Mouse (Mus musculus) gastrocnemius, adult 8-10 months (tissue): ENCODE measurements at regions not wholly inside any gene's neighbourhood (a gene's known extent, or its start where the extent isn't known, plus 50 kb on each side); places are given as distances from the start of the nearest gene placed in this dataset.

Source experiments
- DNase-seq, 2 experiments: peaks; one replicate each; pipeline ENCODE4 v3.0.0; 2022; ENCODE audit warnings: low spot score in 2 of 2

GRCm38 (mm10) chr4:149844971-149845370 lies 70.9 kb upstream of the Slc25a33 start:
- DNase-seq, result no peak

- no peak for DNase-seq
Measured at GRCm38 (mm10) chr4:149843736-149844135, 69.7 kb upstream of the Slc25a33 start.

GRCm38 (mm10) chr4:149842906-149843305 lies 68.8 kb upstream of the Slc25a33 start:
- no peak for DNase-seq

GRCm38 (mm10) chr4:149841856-149842255 lies 67.8 kb upstream of the Slc25a33 start:
- DNase-seq, result peak in 1 of 2 experiments; percentile 39

GRCm38 (mm10) chr4:149840511-149841292 lies 66.6 kb upstream of the Slc25a33 start:
- peak; percentile 75 to 83 for DNase-seq

- DNase-seq, result no peak
Measured at GRCm38 (mm10) chr4:149838682-149839081, 64.6 kb upstream of the Slc25a33 start.

GRCm38 (mm10) chr4:149834646-149835156 lies 60.6 kb upstream of the Slc25a33 start:
- no peak for DNase-seq

GRCm38 (mm10) chr4:149832446-149833101 lies 58.5 kb upstream of the Slc25a33 start:
- DNase-seq, result no peak

GRCm38 (mm10) chr4:149830551-149831192 lies 56.6 kb upstream of the Slc25a33 start:
- DNase-seq, result peak; percentile 56 to 66

- no peak for DNase-seq
Measured at GRCm38 (mm10) chr4:149829964-149830363, 55.9 kb upstream of the Slc25a33 start.

- DNase-seq, result no peak
Measured at GRCm38 (mm10) chr4:149827784-149828183, 53.7 kb upstream of the Slc25a33 start.
